23 mouse cellular contexts compared by ENCODE assay signal in genomic region chr2:179096861-179097260, GRCm38 (mm10).
"Had no signal": no experiment of that assay in that cellular context is flagged by ENCODE, and none has a peak within 500 bp of the region (broad histone marks: within the 10 kb centered on the region; RNA-seq: fewer than 3 reads in every experiment).

No protein-coding gene starts in this region.

- H3K36me3 ChIP-seq: heart, embryonic 10.5 days; heart, embryonic 12.5 days; hindbrain, embryonic 10.5 days; hindbrain, embryonic 12.5 days; intestine, embryonic 15.5 days; limb, embryonic 13.5 days; limb, embryonic 15.5 days had no signal

- H3K4me3 ChIP-seq: gastrocnemius, adult 2 months; heart, embryonic 10.5 days; heart, embryonic 12.5 days; hindbrain, embryonic 10.5 days; hindbrain, embryonic 12.5 days; intestine, embryonic 15.5 days; limb, embryonic 13.5 days; limb, embryonic 15.5 days had no signal

- ATAC-seq: hindbrain, embryonic 16.5 days; inflammation-experienced regulatory T-cells, adult 6 months; intestine, embryonic 15.5 days; intestine, postnatal 0 days had no signal

- H3K9me3 ChIP-seq: heart, embryonic 10.5 days; heart, embryonic 12.5 days; hindbrain, embryonic 12.5 days; intestine, embryonic 15.5 days; limb, embryonic 15.5 days had no signal

- H3K27me3 ChIP-seq: heart, embryonic 12.5 days; hindbrain, embryonic 12.5 days; intestine, embryonic 15.5 days; limb, embryonic 15.5 days had no signal

- H3K4me1 ChIP-seq: heart, embryonic 10.5 days; heart, embryonic 12.5 days; intestine, embryonic 15.5 days; limb, embryonic 13.5 days; limb, embryonic 15.5 days had no signal

- DNase-seq: gastrocnemius, adult 2 months; gastrocnemius, postnatal 10 days; gastrocnemius, postnatal 25 days; heart, adult 18-20 months; heart, postnatal 10 days; heart, postnatal 4 days; kidney, adult 18-20 months; kidney, adult 8-10 months; kidney, postnatal 14 days; kidney, postnatal 36 days; layer of hippocampus, adult 9-11 months; layer of hippocampus, postnatal 36 days; left cerebral cortex, postnatal 4 days had no signal
